Mouse (Mus musculus) heart, embryonic 11.5 days (tissue): Measurements from ENCODE around the gene Taf6l. TPM values are rescaled to one million over a fixed set of nuclear protein-coding genes. Genes with fewer than 3 reads are reported as not detected.

Experiments used
- ATAC-seq: fragments of 200-750 bp; cut with Nextera tagmentation; replicated peaks from 2 replicates; pipeline ENCODE4 v1.8.0; 2017; ENCODE audit warnings: moderate library complexity; ENCODE audit not compliant: insufficient number of reproducible peaks, low FRiP score, low TSS enrichment
- H3K27ac ChIP-seq: fragments of 300-500 bp; sonication (generic); 2 replicates; pipeline ENCODE4 v1.5.1; 2014; ENCODE audit warnings: mild to moderate bottlenecking, low read depth, low read length
- H3K27me3 ChIP-seq: fragments of 300-500 bp; sonication (generic); 2 replicates; pipeline ENCODE4 v1.6.1; 2014; ENCODE audit warnings: mild to moderate bottlenecking, low read length, mixed read lengths; ENCODE audit not compliant: control insufficient read depth, insufficient read depth
- H3K36me3 ChIP-seq: fragments of 300-500 bp; sonication (generic); 2 replicates; pipeline ENCODE4 v1.6.1; 2014; ENCODE audit warnings: mild to moderate bottlenecking, low read length, moderate library complexity, mixed read lengths; ENCODE audit not compliant: control insufficient read depth, insufficient read depth
- H3K4me1 ChIP-seq: fragments of 300-500 bp; sonication (generic); 2 replicates; pipeline ENCODE4 v1.6.1; 2014; ENCODE audit warnings: low read length; ENCODE audit not compliant: control insufficient read depth, insufficient read depth
- H3K4me2 ChIP-seq: fragments of 300-500 bp; sonication (generic); 2 replicates; pipeline ENCODE4 v1.6.1; 2014; ENCODE audit warnings: mild to moderate bottlenecking, moderate library complexity
- H3K4me3 ChIP-seq: fragments of 300-500 bp; sonication (generic); 2 replicates; pipeline ENCODE4 v1.5.1; 2014; ENCODE audit warnings: low read depth, low read length
- H3K9ac ChIP-seq: fragments of 300-500 bp; sonication (generic); 2 replicates; pipeline ENCODE4 v1.6.1; 2014; ENCODE audit warnings: mild to moderate bottlenecking, low read depth, low read length, moderate library complexity
- H3K9me3 ChIP-seq: fragments of 300-500 bp; sonication (generic); replicated peaks from 2 replicates; pipeline ENCODE4 v1.6.1; 2016; ENCODE audit warnings: low read length; ENCODE audit not compliant: control insufficient read depth
- WGBS: fragments of 180-500 bp; shearing (Covaris S2); extraction: QIAGEN DNeasy Blood & Tissue Kit; methylation state at CpG from one replicate; pipeline ENCODE4 v1.1.7; 2014; ENCODE audit not compliant: insufficient replicate concordance; 5-methylcytosine and 5-hydroxymethylcytosine counted together
- microRNA-seq: library from miRNA; unstranded; fragments of <30 nt; microRNA quantifications from one replicate; pipeline ENCODE4, GENCODE M21; 2016; ENCODE audit warnings: borderline number of aligned reads
- polyA plus RNA-seq: library from polyadenylated mRNA; unstranded; fragments of >200 nt; fragmentation: Nextera tagmentation; extraction: Ambion mirVana; gene quantifications from 2 replicates; pipeline ENCODE4 v1.2.1, GENCODE M21; 2014

The Taf6l gene
- polyA plus RNA-seq, 1 experiment from 2014 or later, result 14.3 TPM

- 65% methylated on average over 4 of the region's 4 CpGs for WGBS
- no peak for ATAC-seq
Observed at GRCm38 (mm10) chr19:8725081-8725613, 61.1 kb downstream of the Taf6l start.

More at GRCm38 (mm10) chr19:8725081-8725613, 61.1 kb downstream of the Taf6l start:
- Histone ChIP-seq H3K27me3 (no peaks in the 10 kb centered on the region), H3K36me3 (peaks cover 20% of the 10 kb centered on the region), H3K4me3 (peak overlapping the region; percentile 80), H3K9me3 (no peaks in the 10 kb centered on the region), H3K9ac (peak overlapping the region; percentile 95), H3K27ac (0 out of 2 replicates have a peak overlapping the region, but pooled peaks have one; percentile 46), H3K4me1 (peaks cover 15% of the 10 kb centered on the region), H3K4me2 (peak overlapping the region; percentile 92)

Small RNA genes lying within 50 kb of the gene (microRNA-seq; reads per million reads assigned to microRNA genes)
- gene Mir6992, result 0.20 reads per million

Other genes with a start within 250 kb of the Taf6l start
- gene Slc22a8, start 195.2 kb downstream of the Taf6l start, polyA plus RNA-seq, result 0.07 TPM in 1 of 2 replicates, not detected in the other
- not detected in 2 replicates for gene Slc22a6, start 168.4 kb downstream of the Taf6l start, polyA plus RNA-seq
- 0.06 TPM in 1 of 2 replicates, not detected in the other for gene Chrm1, start 122.6 kb downstream of the Taf6l start, polyA plus RNA-seq
- gene Slc3a2, start 63.0 kb downstream of the Taf6l start, polyA plus RNA-seq, result 82.6 and 87.8 TPM in 2 replicates
- 56.4 and 58.8 TPM in 2 replicates for gene Wdr74, start 50.6 kb downstream of the Taf6l start, polyA plus RNA-seq
- 0.99 and 2.2 TPM in 2 replicates for gene 1700092M07Rik, start 45.7 kb downstream of the Taf6l start, polyA plus RNA-seq
- 82.2 and 85.1 TPM in 2 replicates for gene Stx5a, start 45.0 kb downstream of the Taf6l start, polyA plus RNA-seq
- gene Nxf1, start 29.3 kb downstream of the Taf6l start, polyA plus RNA-seq, result 126 and 138 TPM in 2 replicates
- gene Tmem223, start 15.4 kb downstream of the Taf6l start, polyA plus RNA-seq, result 146 and 150 TPM in 2 replicates
- 63.9 and 69.9 TPM in 2 replicates for gene Tmem179b, start 11.9 kb downstream of the Taf6l start, polyA plus RNA-seq
- 138 and 155 TPM in 2 replicates for gene Polr2g, start 12.2 kb upstream of the Taf6l start, polyA plus RNA-seq
- 3.9 and 5.2 TPM in 2 replicates for gene Zbtb3, start 16.1 kb upstream of the Taf6l start, polyA plus RNA-seq
- gene Ttc9c, start 32.9 kb upstream of the Taf6l start, polyA plus RNA-seq, result 32.3 and 34.0 TPM in 2 replicates
- 4.6 and 6.1 TPM in 2 replicates for gene Hnrnpul2, start 33.6 kb upstream of the Taf6l start, polyA plus RNA-seq
- gene AC129217.1, start 43.4 kb upstream of the Taf6l start, polyA plus RNA-seq, result not detected in 2 replicates
- gene Bscl2, start 51.0 kb upstream of the Taf6l start, polyA plus RNA-seq, result 37.9 and 41.7 TPM in 2 replicates
- gene Gng3, start 52.8 kb upstream of the Taf6l start, polyA plus RNA-seq, result 3.5 and 4.2 TPM in 2 replicates
- 0.33 and 0.44 TPM in 2 replicates for gene Lrrn4cl, start 64.4 kb upstream of the Taf6l start, polyA plus RNA-seq
- gene Ubxn1, start 85.1 kb upstream of the Taf6l start, polyA plus RNA-seq, result 141 and 143 TPM in 2 replicates
- gene Uqcc3, start 94.5 kb upstream of the Taf6l start, polyA plus RNA-seq, result 53.5 and 59.0 TPM in 2 replicates
- gene Lbhd1, start 97.3 kb upstream of the Taf6l start, polyA plus RNA-seq, result 60.1 and 72.4 TPM in 2 replicates
- gene Gm49403, start 97.5 kb upstream of the Taf6l start, polyA plus RNA-seq, result not detected in 2 replicates
- 77.5 and 86.8 TPM in 2 replicates for gene 1810009A15Rik, start 102.4 kb upstream of the Taf6l start, polyA plus RNA-seq
- not detected in 2 replicates for gene Gm49416, start 102.5 kb upstream of the Taf6l start, polyA plus RNA-seq
- 19.2 and 24.6 TPM in 2 replicates for gene Ints5, start 106.6 kb upstream of the Taf6l start, polyA plus RNA-seq
- 66.6 and 81.4 TPM in 2 replicates for gene Ganab, start 111.7 kb upstream of the Taf6l start, polyA plus RNA-seq
- gene B3gat3, start 134.0 kb upstream of the Taf6l start, polyA plus RNA-seq, result 33.2 and 35.9 TPM in 2 replicates
- 1.2 and 1.7 TPM in 2 replicates for gene Rom1, start 142.9 kb upstream of the Taf6l start, polyA plus RNA-seq
- 8.1 and 8.5 TPM in 2 replicates for gene Eml3, start 143.1 kb upstream of the Taf6l start, polyA plus RNA-seq
- gene Mta2, start 155.5 kb upstream of the Taf6l start, polyA plus RNA-seq, result 30.0 and 39.9 TPM in 2 replicates
- 17.1 and 19.8 TPM in 2 replicates for gene Tut1, start 167.4 kb upstream of the Taf6l start, polyA plus RNA-seq
- 344 TPM in 2 replicates for gene Eef1g, start 180.6 kb upstream of the Taf6l start, polyA plus RNA-seq
- 15.1 and 17.4 TPM in 2 replicates for gene Ahnak, start 202.9 kb upstream of the Taf6l start, polyA plus RNA-seq